29 mouse cellular contexts compared by ENCODE assay signal in the genomic region with DNA sequence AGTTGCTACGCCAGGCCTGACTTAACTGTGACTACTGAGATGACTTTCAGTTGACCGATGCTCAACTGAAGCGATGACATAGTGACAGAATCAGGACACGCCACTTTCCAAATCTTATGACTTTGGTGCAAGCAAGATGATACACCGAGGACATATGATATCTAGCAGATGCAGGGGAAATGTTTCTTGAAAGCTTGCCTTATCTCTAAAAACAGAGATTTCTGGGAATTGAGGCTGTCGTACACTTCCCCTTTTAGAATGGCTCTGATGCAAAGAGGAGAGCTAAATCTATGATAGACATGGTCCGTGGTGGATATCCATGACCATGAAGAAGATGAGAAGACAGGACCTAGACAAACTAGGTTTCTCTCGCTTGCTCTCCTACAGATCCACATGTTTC.
"Had no signal": no experiment of that assay in that cellular context is flagged by ENCODE, and none has a peak within 500 bp of the region (broad histone marks: within the 10 kb centered on the region; RNA-seq: fewer than 3 reads in every experiment).

No protein-coding gene starts in this region.

- H3K27ac ChIP-seq: gastrocnemius, adult 2 months; heart, adult 2 months; heart, embryonic 13.5 days; heart, embryonic 15.5 days; hindbrain, embryonic 10.5 days; hindbrain, embryonic 12.5 days; hindbrain, embryonic 14.5 days; intestine, embryonic 15.5 days; limb, embryonic 13.5 days; limb, embryonic 15.5 days; liver, embryonic 12.5 days; liver, embryonic 14.5 days had no signal

- H3K9me3 ChIP-seq: heart, embryonic 13.5 days; heart, embryonic 15.5 days; hindbrain, embryonic 10.5 days; hindbrain, embryonic 12.5 days; intestine, embryonic 15.5 days; limb, embryonic 13.5 days; limb, embryonic 15.5 days; liver, embryonic 12.5 days had no signal

- H3K4me1 ChIP-seq: intestine, embryonic 15.5 days; limb, embryonic 15.5 days had no signal

- DNase-seq: gastrocnemius, adult 2 months; gastrocnemius, postnatal 10 days; gastrocnemius, postnatal 25 days; heart, adult 11 months; heart, adult 2 months; heart, postnatal 14 days; heart, postnatal 36 days; kidney, adult 18-20 months; kidney, adult 8-10 months; kidney, postnatal 10 days; kidney, postnatal 25 days; kidney, postnatal 4 days; layer of hippocampus, adult 9-11 months; layer of hippocampus, postnatal 36 days; left cerebral cortex, postnatal 4 days had no signal

- H3K36me3 ChIP-seq: heart, embryonic 13.5 days; heart, embryonic 15.5 days; hindbrain, embryonic 10.5 days; hindbrain, embryonic 12.5 days; intestine, embryonic 15.5 days; limb, embryonic 13.5 days; limb, embryonic 15.5 days; liver, embryonic 12.5 days had no signal

- H3K4me2 ChIP-seq: heart, embryonic 11.5 days; heart, embryonic 13.5 days; heart, embryonic 15.5 days; hindbrain, embryonic 12.5 days; hindbrain, embryonic 14.5 days; intestine, embryonic 15.5 days; limb, embryonic 13.5 days; limb, embryonic 15.5 days; liver, embryonic 12.5 days had no signal

- H3K4me3 ChIP-seq: gastrocnemius, adult 2 months; heart, adult 2 months; heart, embryonic 13.5 days; heart, embryonic 15.5 days; hindbrain, embryonic 10.5 days; hindbrain, embryonic 12.5 days; intestine, embryonic 15.5 days; limb, embryonic 13.5 days; limb, embryonic 15.5 days; liver, embryonic 12.5 days had no signal

- H3K27me3 ChIP-seq: heart, embryonic 13.5 days; heart, embryonic 15.5 days; hindbrain, embryonic 12.5 days; intestine, embryonic 15.5 days; limb, embryonic 13.5 days; limb, embryonic 15.5 days had no signal

- H3K9ac ChIP-seq: heart, embryonic 13.5 days; heart, embryonic 15.5 days; hindbrain, embryonic 12.5 days; hindbrain, embryonic 14.5 days; intestine, embryonic 15.5 days; limb, embryonic 13.5 days; limb, embryonic 15.5 days; liver, embryonic 12.5 days; liver, embryonic 14.5 days had no signal

- ATAC-seq: hindbrain, embryonic 16.5 days; inflammation-experienced regulatory T-cells, adult 6 months; intestine, embryonic 15.5 days; intestine, postnatal 0 days; liver, embryonic 12.5 days had no signal
